Mouse (Mus musculus) bone marrow macrophage, adult 2 months (primary cell): ENCODE data around the gene Gfm2.

Experiments
- CTCF ChIP-seq: IDR thresholded peaks from 2 replicates; pipeline ENCODE4 v1.5.1; 2012; ENCODE audit warnings: low read depth, mild to moderate bottlenecking, low read length, moderate library complexity
- POLR2A ChIP-seq: IDR thresholded peaks from 2 replicates; pipeline ENCODE4 v1.6.1; 2012; ENCODE audit warnings: mild to moderate bottlenecking, low read depth, low read length, borderline replicate concordance

GRCm38 (mm10) chr13:97196925-97197218 is 59.1 kb downstream of the Gfm2 start:
- TF ChIP-seq CTCF: no peak
- TF ChIP-seq POLR2A: no peak
